Mouse (Mus musculus): ENCODE measurements around the gene Pgm5. TPM values are rescaled to one million over a fixed set of nuclear protein-coding genes. Genes with fewer than 3 reads are reported as not detected.

Gene Pgm5
- total RNA-seq, 2 experiments from 2014 or later, result 10.7 to 15.1 TPM

GRCm38 (mm10) chr19:24683016-24683720, 178.5 kb downstream of the Pgm5 start:
- Histone ChIP-seq H3K27ac (peak overlapping the region; percentile 53; the same call in 1 of the 2 replicates), H3K4me3 (no peak overlapping the region)
- peak; percentile 45 for DNase-seq
- intact Hi-C loops (cut with DNase I), result no loop called here
- no peak for TF ChIP-seq CTCF (IDR thresholded peaks at IDR 0.05)

- no peak for DNase-seq
- no peak overlapping the region for H3K4me3 ChIP-seq
- H3K27ac ChIP-seq, result no peak overlapping the region
- intact Hi-C loops (cut with DNase I), result no loop called here
- no peak for TF ChIP-seq CTCF (IDR thresholded peaks at IDR 0.05)
Observed at GRCm38 (mm10) chr19:24677242-24677984, 184.2 kb downstream of the Pgm5 start.

- intact Hi-C loops (cut with DNase I), result no loop called here
- H3K4me3 ChIP-seq, result peak overlapping the region; percentile 21
- peak; percentile 27 for DNase-seq
- H3K27ac ChIP-seq, result peak overlapping the region; percentile 49
- no peak for TF ChIP-seq CTCF (IDR thresholded peaks at IDR 0.05)
Observed at GRCm38 (mm10) chr19:24676429-24676828, 185.2 kb downstream of the Pgm5 start.

GRCm38 (mm10) chr19:24673762-24674161, 187.9 kb downstream of the Pgm5 start, which contains the start of gene Tmem252:
TSS of gene Tmem252 (plus strand) at chr19:24674008.
- Histone ChIP-seq H3K27ac (peak within 1 kb of the TSS; percentile 58), H3K4me3 (peak within 1 kb of the TSS; percentile 42)
- intact Hi-C loops (cut with DNase I), result no loop called here
- no peak for TF ChIP-seq CTCF (IDR thresholded peaks at IDR 0.05)
- DNase-seq, result no peak

- DNase-seq, result no peak
- no peak for TF ChIP-seq CTCF (IDR thresholded peaks at IDR 0.05)
- Histone ChIP-seq H3K27ac (peak overlapping the region; percentile 25), H3K4me3 (peak overlapping the region; percentile 26)
- intact Hi-C loops (cut with DNase I), result no loop called here
Observed at GRCm38 (mm10) chr19:24673331-24673730, 188.3 kb downstream of the Pgm5 start.

GRCm38 (mm10) chr19:24672366-24672960, 189.2 kb downstream of the Pgm5 start:
- Histone ChIP-seq H3K4me3 (no peak overlapping the region), H3K27ac (peak overlapping the region; percentile 24)
- intact Hi-C loops (cut with DNase I), result no loop called here
- no peak for DNase-seq
- TF ChIP-seq CTCF (IDR thresholded peaks at IDR 0.05), result no peak

- no peak overlapping the region for H3K4me3 ChIP-seq
- TF ChIP-seq CTCF (IDR thresholded peaks at IDR 0.05), result no peak
- peak overlapping the region; percentile 20 for H3K27ac ChIP-seq
- intact Hi-C loops (cut with DNase I), result no loop called here
- no peak for DNase-seq
Observed at GRCm38 (mm10) chr19:24671571-24671970, 190.1 kb downstream of the Pgm5 start.

GRCm38 (mm10) chr19:24667527-24667926, 194.1 kb downstream of the Pgm5 start:
- TF ChIP-seq CTCF (IDR thresholded peaks at IDR 0.05), result no peak
- no peak for DNase-seq
- H3K27ac ChIP-seq, result no peak overlapping the region
- intact Hi-C loops (cut with DNase I), result no loop called here
- H3K4me3 ChIP-seq, result no peak overlapping the region

GRCm38 (mm10) chr19:24665771-24666170, 195.9 kb downstream of the Pgm5 start:
- no peak for TF ChIP-seq CTCF (IDR thresholded peaks at IDR 0.05)
- intact Hi-C loops (cut with DNase I), result no loop called here
- H3K4me3 ChIP-seq, result no peak overlapping the region
- H3K27ac ChIP-seq, result no peak overlapping the region
- no peak for DNase-seq

- intact Hi-C loops (cut with DNase I), result no loop called here
- DNase-seq, result no peak
- no peak for TF ChIP-seq CTCF (IDR thresholded peaks at IDR 0.05)
- H3K4me3 ChIP-seq, result no peak overlapping the region
- H3K27ac ChIP-seq, result no peak overlapping the region
Observed at GRCm38 (mm10) chr19:24662346-24662745, 199.3 kb downstream of the Pgm5 start.

GRCm38 (mm10) chr19:24656981-24657380, 204.7 kb downstream of the Pgm5 start:
- no peak for DNase-seq
- no peak for TF ChIP-seq CTCF (IDR thresholded peaks at IDR 0.05)
- H3K4me3 ChIP-seq, result no peak overlapping the region
- intact Hi-C loops (cut with DNase I), result no loop called here
- H3K27ac ChIP-seq, result no peak overlapping the region

GRCm38 (mm10) chr19:24653230-24653799, 208.3 kb downstream of the Pgm5 start:
- peak; percentile 37 for TF ChIP-seq CTCF (IDR thresholded peaks at IDR 0.05)
- DNase-seq, result peak; percentile 28
- peak overlapping the region; percentile 23 for H3K4me3 ChIP-seq
- intact Hi-C loops (cut with DNase I), result no loop called here
- H3K27ac ChIP-seq, result peak overlapping the region; percentile 66
